Mouse (Mus musculus) frontal cortex, postnatal 10 days (tissue): ENCODE data around the gene Cerk.
A peak's percentile ranks its signal among the peaks of the same experiment; 100 is the strongest.
"Not testable (repeated sequence)": the region's sequence is repeated elsewhere in the genome, so short reads cannot be mapped to it uniquely, and the experiment has no call there.

Experiments
- DNase-seq, 2 experiments: peaks; one replicate each; pipeline ENCODE4 v3.0.0; 2022; ENCODE audit warnings: low spot score in 2 of 2, mixed read lengths in 1 of 2

Gene Cerk

GRCm38 (mm10) chr15:86164718-86165345, 21.1 kb downstream of the Cerk start:
- DNase-seq, result no peak

DNA sequence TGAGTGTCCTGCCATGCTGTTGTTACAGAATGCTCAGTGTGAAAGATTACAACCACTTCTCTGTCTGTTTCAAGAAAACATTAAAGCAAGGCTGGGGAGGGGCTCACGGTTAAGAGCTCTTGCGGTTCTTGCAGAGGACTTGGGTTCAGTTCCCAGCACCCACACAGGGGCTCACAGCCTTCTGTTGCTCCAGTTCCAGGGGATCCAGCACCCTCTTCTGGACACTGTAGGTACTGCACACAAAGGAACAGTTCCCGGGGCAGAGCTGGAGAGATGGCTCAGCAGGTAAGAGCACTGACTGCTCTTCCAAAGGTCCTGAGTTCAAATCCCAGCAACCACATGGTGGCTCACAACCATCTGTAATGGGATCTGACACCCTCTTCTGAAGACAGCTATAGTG, 24.1 kb downstream of the Cerk start:
- DNase-seq, result not testable (repeated sequence)

DNA sequence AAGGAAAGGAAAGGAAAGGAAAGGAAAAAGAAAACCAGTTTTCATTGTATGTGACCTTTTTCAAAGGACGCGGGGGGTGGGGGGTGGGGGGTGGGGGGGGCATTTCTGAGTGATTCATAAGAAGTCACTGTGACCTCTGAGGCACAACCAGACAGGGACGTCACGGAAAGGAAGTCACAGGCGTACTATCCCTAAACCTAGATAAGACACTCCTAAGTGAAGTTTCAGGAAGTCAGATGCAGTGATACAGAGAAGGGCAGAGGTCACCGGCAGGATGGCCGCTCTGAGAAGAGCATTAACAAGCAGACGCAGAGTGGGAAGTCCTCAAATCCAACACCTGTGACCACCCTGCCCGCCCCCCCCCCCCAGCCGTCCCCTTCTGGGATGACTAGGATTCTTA, 25.0 kb downstream of the Cerk start:
- no peak for DNase-seq

DNA sequence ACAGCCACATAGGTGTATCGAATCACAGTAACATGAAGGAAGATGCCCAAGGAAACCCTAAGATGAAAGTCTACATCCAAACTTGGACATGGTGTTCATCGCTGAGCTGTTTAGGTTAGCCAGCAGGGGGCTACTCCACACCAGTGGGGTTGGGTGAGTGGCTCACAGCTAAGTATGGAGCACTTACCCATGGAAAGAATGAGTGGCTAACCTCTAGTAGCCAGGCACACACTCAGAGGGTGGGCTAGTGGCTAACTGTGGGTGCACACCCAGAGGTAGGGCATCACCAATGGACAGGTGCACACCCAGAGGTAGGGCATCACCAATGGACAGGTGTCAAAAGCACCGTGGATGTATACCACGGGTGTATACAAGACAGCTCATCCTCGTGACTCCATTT, 26.2 kb downstream of the Cerk start:
- DNase-seq, result no peak

DNA sequence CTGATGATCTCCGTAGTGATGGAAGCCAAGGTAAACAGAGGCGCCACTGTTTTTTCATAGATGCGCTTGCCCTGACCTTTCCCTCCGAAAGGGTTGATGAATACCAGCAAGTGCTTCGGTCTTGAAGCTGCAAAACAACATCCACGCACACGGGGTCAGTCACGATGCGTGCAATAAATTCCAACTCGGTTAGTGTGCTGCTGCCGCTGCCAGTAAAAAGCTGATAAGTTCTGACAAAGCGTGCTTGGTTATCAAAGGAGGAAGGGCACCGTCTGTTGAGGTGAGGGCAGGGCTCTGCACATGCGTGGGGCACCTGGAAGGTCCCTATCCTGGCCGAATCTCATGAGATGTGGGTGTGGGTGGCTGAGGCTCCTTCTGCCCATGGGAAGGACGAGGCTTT, 26.8 kb downstream of the Cerk start:
- DNase-seq, result no peak

DNA sequence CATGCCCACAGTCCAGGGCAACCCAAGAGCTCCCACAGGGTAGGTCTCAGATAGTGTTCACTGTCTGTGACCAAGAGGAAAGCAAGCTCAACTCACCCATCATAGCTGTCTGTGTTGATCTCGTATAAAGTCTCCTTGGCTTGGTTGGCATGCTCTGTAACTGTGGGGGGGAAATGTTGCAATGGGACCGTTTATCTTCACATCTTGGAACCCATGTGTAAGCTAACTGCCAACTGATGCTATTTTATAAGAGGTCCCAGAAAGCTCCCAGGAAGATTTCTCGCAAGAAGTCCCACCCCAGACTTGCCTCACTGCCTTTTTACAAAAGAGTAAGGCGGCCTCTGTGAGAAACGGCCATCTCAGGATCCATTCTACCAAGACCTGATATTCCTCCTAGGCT, 29.4 kb downstream of the Cerk start:
- no peak for DNase-seq

DNA sequence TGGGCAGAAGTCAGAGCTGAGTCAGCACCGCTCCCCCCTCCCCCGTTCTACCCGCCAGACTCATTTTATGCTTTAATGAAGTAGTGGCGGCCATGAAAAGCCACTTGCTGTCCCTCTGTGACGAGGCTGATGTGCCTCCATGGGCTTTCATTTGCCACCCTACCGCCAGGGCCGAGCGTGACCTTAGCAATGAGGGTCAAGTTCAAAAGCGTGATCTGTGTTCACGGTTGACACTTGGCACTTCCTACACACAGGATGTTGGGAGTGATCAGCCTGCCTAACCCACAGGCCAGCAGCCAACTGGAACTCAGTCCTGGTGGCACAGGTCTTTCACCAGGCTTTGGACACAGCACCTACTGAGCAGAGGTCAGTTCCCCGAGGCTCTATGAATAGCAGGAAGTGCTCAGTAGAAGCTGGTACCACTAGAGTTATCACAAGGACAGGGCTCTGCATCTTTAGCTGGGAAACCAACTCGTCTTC, 32.4 kb downstream of the Cerk start:
- no peak for DNase-seq

GRCm38 (mm10) chr15:86150593-86150992, 35.3 kb downstream of the Cerk start:
- no peak for DNase-seq

DNA sequence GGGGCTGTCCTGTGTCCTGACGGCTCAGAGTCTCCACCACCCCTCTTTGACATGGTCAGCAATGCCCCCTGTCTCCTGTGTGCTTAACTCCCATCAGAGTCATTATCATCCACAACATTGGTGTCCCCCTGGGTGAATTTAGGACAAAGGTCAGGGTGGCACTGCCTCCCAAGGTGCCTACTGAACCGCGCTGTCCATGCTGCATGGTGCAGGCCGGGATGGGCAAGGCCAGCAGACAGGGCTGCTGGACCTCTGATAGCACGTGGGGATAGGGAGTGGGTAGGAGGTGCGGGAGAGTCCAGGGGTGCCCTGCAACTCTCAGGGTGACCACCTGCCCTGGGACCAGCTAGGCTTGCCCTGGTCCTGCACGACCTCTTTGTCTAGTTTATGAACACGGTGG, 39.0 kb downstream of the Cerk start:
- DNase-seq, result no peak

DNA sequence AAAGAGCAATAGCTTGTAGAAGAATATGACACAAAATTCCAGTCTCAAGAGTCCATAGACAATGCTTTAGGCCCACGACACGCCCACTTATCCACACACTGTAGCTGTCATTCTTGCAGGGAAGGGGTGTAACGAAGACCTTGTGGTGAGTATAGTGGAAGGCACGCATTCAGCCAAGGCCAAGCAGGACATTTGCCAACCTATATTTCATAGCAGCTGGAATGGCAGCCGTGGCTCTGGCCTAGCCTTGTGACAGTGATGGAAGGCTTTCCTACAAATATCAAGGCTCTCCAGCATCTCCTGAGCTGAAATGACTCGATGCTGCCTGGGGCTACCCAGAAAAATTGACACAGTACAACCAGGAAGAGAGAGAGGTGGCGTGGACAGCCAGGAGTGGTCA, 40.9 kb downstream of the Cerk start:
- DNase-seq, result no peak

DNA sequence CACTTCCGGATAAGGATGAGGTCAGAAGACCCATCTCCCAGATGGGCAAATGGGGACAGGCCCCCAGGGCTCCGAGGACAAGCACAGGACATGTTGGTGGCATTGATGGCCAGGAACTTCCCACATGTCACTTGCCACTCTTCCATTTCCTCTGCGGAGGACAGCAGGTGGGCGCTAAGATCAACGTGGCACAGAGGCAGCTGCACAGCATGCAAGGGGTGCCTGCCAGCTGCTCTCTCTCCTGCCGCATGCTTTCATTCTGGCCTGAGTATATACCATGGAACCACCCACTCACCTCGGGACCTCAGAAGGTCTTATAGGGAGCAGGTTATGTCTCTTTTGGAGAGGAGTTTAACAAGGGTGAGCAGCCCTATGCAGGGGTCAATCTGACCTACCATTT, 41.4 kb downstream of the Cerk start:
- no peak for DNase-seq

GRCm38 (mm10) chr15:86140323-86140722, 45.6 kb downstream of the Cerk start:
- peak in 1 of 2 experiments; percentile 59 for DNase-seq

DNA sequence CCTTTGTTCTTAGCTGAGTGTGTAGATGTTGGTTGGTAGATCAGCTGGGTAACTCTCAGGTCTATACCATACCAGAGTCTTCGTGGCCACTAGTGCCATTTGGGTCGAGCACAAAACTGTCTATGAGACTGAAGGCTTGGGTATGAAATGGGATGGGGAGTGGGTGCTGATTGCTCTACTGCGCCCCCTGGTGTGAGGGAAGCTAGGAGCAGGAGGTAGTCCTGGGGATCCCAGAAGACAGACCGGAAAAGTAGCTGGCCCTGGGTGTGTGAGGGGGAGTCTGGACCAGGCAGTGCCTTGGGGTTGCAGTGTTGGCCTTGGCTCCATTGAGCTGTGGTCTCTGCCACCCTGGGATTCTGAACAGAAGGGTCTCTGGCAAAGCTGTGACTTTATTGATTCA, 48.3 kb downstream of the Cerk start:
- no peak for DNase-seq

- peak; percentile 67 to 85 for DNase-seq
These were observed 50.8 kb downstream of the Cerk start for GRCm38 (mm10) chr15:86134941-86135783.

DNA sequence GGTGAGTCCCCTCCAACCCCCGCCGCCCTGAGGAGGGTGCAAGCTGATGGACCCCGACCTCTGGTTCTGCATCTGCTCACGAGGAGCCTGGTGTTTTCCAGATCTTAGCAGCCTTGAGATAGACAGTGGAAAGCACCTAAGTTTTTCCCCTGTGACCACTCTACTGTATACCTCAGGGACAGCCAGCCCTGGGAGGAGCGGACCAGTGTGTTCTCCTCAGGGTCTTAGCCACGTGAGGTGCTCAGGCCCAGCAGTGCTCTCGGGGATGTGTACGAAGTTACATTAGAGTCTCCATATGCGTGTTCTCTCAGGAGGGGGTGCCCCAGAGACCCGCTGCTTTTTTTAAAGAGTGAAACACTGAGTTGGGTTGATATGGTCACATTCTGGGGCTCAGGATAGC, 55.3 kb downstream of the Cerk start:
- DNase-seq, result no peak

GRCm38 (mm10) chr15:86129036-86129435, 56.9 kb downstream of the Cerk start:
- DNase-seq, result no peak

GRCm38 (mm10) chr15:86124359-86124758, 61.6 kb downstream of the Cerk start:
- peak in 1 of 2 experiments; percentile 70 for DNase-seq

GRCm38 (mm10) chr15:86123409-86123808, 62.5 kb downstream of the Cerk start:
- no peak for DNase-seq

- no peak for DNase-seq
These were observed 63.5 kb downstream of the Cerk start for GRCm38 (mm10) chr15:86122261-86122949.

DNA sequence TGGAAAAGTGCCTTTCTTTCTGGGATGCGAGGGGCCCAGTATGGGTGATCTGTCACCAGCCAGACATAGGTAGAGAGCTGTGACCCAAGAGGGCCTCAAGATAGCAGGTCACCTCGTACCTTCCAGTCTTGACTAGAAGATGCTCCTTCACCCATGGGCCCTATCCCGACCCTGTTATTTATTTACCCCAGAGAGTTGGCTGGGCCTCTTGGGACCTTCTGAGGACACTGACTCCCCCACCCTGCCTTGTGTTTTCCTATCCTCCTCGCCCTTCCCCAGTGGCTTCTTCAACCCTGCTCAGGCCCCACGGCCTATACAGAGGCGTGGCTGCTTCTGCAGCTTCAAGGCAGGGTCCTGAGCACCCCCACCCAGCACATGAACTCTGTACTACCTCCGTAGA, 66.8 kb downstream of the Cerk start:
- no peak for DNase-seq

DNA sequence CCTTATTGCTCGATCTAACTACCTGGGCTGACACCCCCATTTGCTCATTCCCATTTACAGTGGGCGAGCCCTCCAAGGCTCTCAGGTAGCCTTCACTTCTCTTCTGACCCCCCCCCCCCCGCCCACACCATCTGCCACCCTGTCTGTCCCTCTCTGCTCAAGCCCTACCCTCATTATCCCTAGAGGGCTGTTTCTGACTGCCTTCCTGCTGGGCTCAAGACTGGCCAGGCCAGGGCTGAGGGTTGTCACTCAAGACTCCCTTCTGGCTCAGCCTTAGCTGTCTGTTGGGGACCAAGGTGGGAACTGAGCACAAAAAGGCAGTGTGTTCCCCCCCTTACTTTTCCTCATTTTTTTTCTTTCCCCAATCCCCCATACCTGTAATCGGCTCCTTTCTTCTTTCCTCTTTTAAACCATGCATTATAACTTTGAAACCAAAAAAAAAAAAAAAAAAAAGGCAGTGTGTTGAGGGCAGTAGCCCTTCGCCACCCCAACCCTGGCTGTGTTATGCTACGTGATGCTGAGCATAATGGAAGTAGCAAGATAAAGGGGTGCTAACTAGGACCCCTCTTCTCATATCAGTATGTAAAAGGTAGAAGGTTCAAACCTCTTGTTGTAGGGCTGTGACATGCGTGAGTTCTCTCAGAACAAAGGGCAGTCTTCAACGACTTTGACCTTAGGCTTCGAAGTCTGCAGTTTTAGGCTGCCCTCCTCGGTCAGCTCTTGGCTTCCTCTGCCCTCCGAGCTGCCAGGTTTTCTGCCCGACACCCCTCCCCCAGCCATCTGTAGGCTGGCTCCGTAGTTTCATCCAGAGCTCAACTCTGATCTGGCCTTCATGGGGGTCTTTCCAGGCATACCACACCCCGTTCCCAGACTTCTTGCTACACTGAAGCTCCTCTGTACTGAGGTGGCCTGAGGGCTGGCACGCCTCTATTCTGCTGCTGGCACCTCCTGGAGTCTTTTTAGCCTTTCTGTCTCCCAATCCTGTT, 68.5 kb downstream of the Cerk start:
- no peak for DNase-seq
